Mouse (Mus musculus) thymus, adult 2 months (tissue): Measurements from ENCODE around the gene Vps33a.

Experiments used
- CTCF ChIP-seq: fragments of 200-500 bp; IDR thresholded peaks from 2 replicates; pipeline ENCODE4 v1.5.1; 2012; ENCODE audit warnings: mild to moderate bottlenecking, control low read depth, low read length, moderate library complexity, borderline replicate concordance; ENCODE audit not compliant: control insufficient read depth, poor library complexity, insufficient read depth; ENCODE audit errors: extremely low read depth
- POLR2A ChIP-seq: fragments of 200-500 bp; IDR thresholded peaks from 2 replicates; pipeline ENCODE4 v1.6.1; 2012; ENCODE audit warnings: mild to moderate bottlenecking, low read length, control low read depth, moderate library complexity; ENCODE audit not compliant: control insufficient read depth, poor library complexity, insufficient read depth; ENCODE audit errors: extremely low read depth

- no peak for TF ChIP-seq POLR2A
- no peak for TF ChIP-seq CTCF
Measured at GRCm38 (mm10) chr5:123533801-123534200, 39.0 kb downstream of the Vps33a start.
